Mouse (Mus musculus) neural tube, embryonic 13.5 days (tissue): ENCODE measurements around the gene Pianp. TPM values are rescaled to one million over a fixed set of nuclear protein-coding genes. Genes with fewer than 3 reads are reported as not detected.

Experiments used
- ATAC-seq: fragments of 200-750 bp; cut with Nextera tagmentation; 2 replicates; pipeline ENCODE4 v1.8.0; 2017; ENCODE audit warnings: low read depth, mild to moderate bottlenecking, moderate TSS enrichment, moderate library complexity
- H3K27ac ChIP-seq: fragments of 300-500 bp; sonication (generic); replicated peaks from 2 replicates; pipeline ENCODE4 v1.5.1; 2015; ENCODE audit warnings: moderate library complexity, mild to moderate bottlenecking, inconsistent platforms
- H3K27me3 ChIP-seq: fragments of 300-500 bp; sonication (generic); 2 replicates; pipeline ENCODE4 v1.6.1; 2015; ENCODE audit warnings: mild to moderate bottlenecking, inconsistent platforms
- H3K36me3 ChIP-seq: fragments of 300-500 bp; sonication (generic); 2 replicates; pipeline ENCODE4 v1.6.1; 2015; ENCODE audit warnings: mild to moderate bottlenecking, inconsistent platforms
- H3K4me1 ChIP-seq: fragments of 300-500 bp; sonication (generic); replicated peaks from 2 replicates; pipeline ENCODE4 v1.6.1; 2015; ENCODE audit warnings: inconsistent platforms
- H3K4me2 ChIP-seq: fragments of 300-500 bp; sonication (generic); 2 replicates; pipeline ENCODE4 v1.6.1; 2015; ENCODE audit warnings: inconsistent platforms, mild to moderate bottlenecking, moderate library complexity
- H3K4me3 ChIP-seq: fragments of 300-500 bp; sonication (generic); 2 replicates; pipeline ENCODE4 v1.5.1; 2015; ENCODE audit warnings: mild to moderate bottlenecking, inconsistent platforms
- H3K9ac ChIP-seq: fragments of 300-500 bp; sonication (generic); 2 replicates; pipeline ENCODE4 v1.6.1; 2015; ENCODE audit warnings: moderate library complexity, mild to moderate bottlenecking, inconsistent platforms
- H3K9me3 ChIP-seq: fragments of 300-500 bp; sonication (generic); 2 replicates; pipeline ENCODE4 v1.6.1; 2016; ENCODE audit warnings: inconsistent platforms
- WGBS: fragments of 180-500 bp; shearing (Covaris S2); methylation state at CpG from one replicate; pipeline ENCODE4 v1.1.7; 2015; 5-methylcytosine and 5-hydroxymethylcytosine counted together
- polyA plus RNA-seq: library from polyadenylated mRNA; unstranded; fragments of >200 nt; fragmentation: Nextera tagmentation; extraction: Ambion mirVana; gene quantifications from 2 replicates; pipeline ENCODE4 v1.2.1, GENCODE M21; 2015

Pianp gene
- polyA plus RNA-seq, 1 experiment from 2014 or later = 28.4 TPM

GRCm38 (mm10) chr6:125051237-125051636 lies 54.7 kb downstream of the Pianp start:
- no peaks in the 10 kb centered on the region for H3K27me3 ChIP-seq
- 0 out of 2 replicates have a peak, but pooled peaks cover 2% of the 10 kb centered on the region for H3K4me1 ChIP-seq
- no peak overlapping the region for H3K27ac ChIP-seq
- H3K4me2 ChIP-seq = no peak overlapping the region
- no peak overlapping the region for H3K9ac ChIP-seq
- H3K36me3 ChIP-seq = peaks cover 93% of the 10 kb centered on the region
- no peak overlapping the region for H3K4me3 ChIP-seq
- ATAC-seq = no peak
- no peaks in the 10 kb centered on the region for H3K9me3 ChIP-seq
- 65% methylated on average over 5 of the region's 5 CpGs for WGBS

Other genes with a start within 250 kb of the Pianp start
- gene Gm45234, start 240.7 kb upstream of the Pianp start, polyA plus RNA-seq = not detected in 2 replicates
- 21.0 and 23.1 TPM in 2 replicates for gene Atn1, start 240.2 kb upstream of the Pianp start, polyA plus RNA-seq
- gene Eno2, start 227.0 kb upstream of the Pianp start, polyA plus RNA-seq = 67.2 and 69.8 TPM in 2 replicates
- gene Lrrc23, start 217.0 kb upstream of the Pianp start, polyA plus RNA-seq = 0.57 and 2.1 TPM in 2 replicates
- gene Spsb2, start 188.0 kb upstream of the Pianp start, polyA plus RNA-seq = 4.7 and 8.5 TPM in 2 replicates
- 385 and 391 TPM in 2 replicates for gene Tpi1, start 182.4 kb upstream of the Pianp start, polyA plus RNA-seq
- gene Usp5, start 167.2 kb upstream of the Pianp start, polyA plus RNA-seq = 176 and 178 TPM in 2 replicates
- 26.6 and 33.2 TPM in 2 replicates for gene Cdca3, start 167.1 kb upstream of the Pianp start, polyA plus RNA-seq
- 0.44 and 0.93 TPM in 2 replicates for gene Gnb3, start 156.4 kb upstream of the Pianp start, polyA plus RNA-seq
- 20.5 and 20.6 TPM in 2 replicates for gene P3h3, start 138.9 kb upstream of the Pianp start, polyA plus RNA-seq
- 21.2 and 22.4 TPM in 2 replicates for gene Gpr162, start 132.7 kb upstream of the Pianp start, polyA plus RNA-seq
- gene Cd4, start 108.5 kb upstream of the Pianp start, polyA plus RNA-seq = 0.21 TPM in 1 of 2 replicates, not detected in the other
- 2.2 and 3.2 TPM in 2 replicates for gene Lag3, start 85.0 kb upstream of the Pianp start, polyA plus RNA-seq
- gene Ptms, start 76.6 kb upstream of the Pianp start, polyA plus RNA-seq = 797 TPM in 2 replicates
- gene Mlf2, start 65.3 kb upstream of the Pianp start, polyA plus RNA-seq = 535 and 552 TPM in 2 replicates
- gene Cops7a, start 31.2 kb upstream of the Pianp start, polyA plus RNA-seq = 85.4 and 96.4 TPM in 2 replicates
- gene Zfp384, start 12.5 kb downstream of the Pianp start, polyA plus RNA-seq = 20.0 and 23.2 TPM in 2 replicates
- gene Ing4, start 43.1 kb downstream of the Pianp start, polyA plus RNA-seq = 147 and 148 TPM in 2 replicates
- 19.0 and 21.0 TPM in 2 replicates for gene Acrbp, start 53.0 kb downstream of the Pianp start, polyA plus RNA-seq
- 0.43 and 0.77 TPM in 2 replicates for gene Lpar5, start 71.2 kb downstream of the Pianp start, polyA plus RNA-seq
- 89.0 and 107 TPM in 2 replicates for gene Chd4, start 99.3 kb downstream of the Pianp start, polyA plus RNA-seq
- gene Nop2, start 135.2 kb downstream of the Pianp start, polyA plus RNA-seq = 44.5 and 45.3 TPM in 2 replicates
- gene Iffo1, start 148.5 kb downstream of the Pianp start, polyA plus RNA-seq = 21.1 and 24.0 TPM in 2 replicates
- gene Gapdh, start 169.8 kb downstream of the Pianp start, polyA plus RNA-seq = 1,206 and 1,336 TPM in 2 replicates
- gene Ncapd2, start 195.0 kb downstream of the Pianp start, polyA plus RNA-seq = 48.8 and 69.2 TPM in 2 replicates
- gene Mrpl51, start 195.1 kb downstream of the Pianp start, polyA plus RNA-seq = 143 and 158 TPM in 2 replicates
- gene Vamp1, start 218.9 kb downstream of the Pianp start, polyA plus RNA-seq = 16.2 and 17.1 TPM in 2 replicates
- 4.8 and 5.5 TPM in 2 replicates for gene Tapbpl, start 235.2 kb downstream of the Pianp start, polyA plus RNA-seq
- 1.3 and 1.6 TPM in 2 replicates for gene Cd27, start 240.3 kb downstream of the Pianp start, polyA plus RNA-seq